Comparison of ENCODE assay signal across 8 mouse cellular contexts in genomic region chr7:19523017-19523756, GRCm38 (mm10). TPM values are rescaled to one million over a fixed set of nuclear protein-coding genes. Genes with fewer than 3 reads are reported as not detected.
DNase-seq lines count a peak whose midpoint lies in the region; ATAC-seq lines count a peak whose summit lies in the region.

No protein-coding gene starts in this region.

- intact Hi-C loops in gastrocnemius, postnatal 14 days (cut with DNase I; ENCODE audit: low total_unique reads) = no loop called here

- DNase-seq in frontal cortex, postnatal 25 days (ENCODE audit: low spot score in 2 of 2) = no peak
- peak; percentile 29 for DNase-seq in right cerebral cortex, postnatal 25 days
- DNase-seq in right cerebral cortex, postnatal 4 days = no peak
- DNase-seq in induced T-regulatory cell, adult 2 months (ENCODE audit: low read depth) = peak; percentile 32
- no peak for DNase-seq in gastrocnemius, postnatal 14 days
- no peak for DNase-seq in left cerebral cortex, adult 11 months (ENCODE audit: low spot score)

- WGBS in neural tube, embryonic 13.5 days = 13% methylated on average over 72 of the region's 72 CpGs

- H3K27ac ChIP-seq in neural tube, embryonic 13.5 days (replicated peaks) = no peak overlapping the region

- peak overlapping the region; percentile 67 for H3K9ac ChIP-seq in neural tube, embryonic 13.5 days

- H3K4me2 ChIP-seq in neural tube, embryonic 13.5 days = peak overlapping the region; percentile 72

- H3K4me1 ChIP-seq in neural tube, embryonic 13.5 days (replicated peaks) = peaks cover 33% of the 10 kb centered on the region

- H3K4me3 ChIP-seq in neural tube, embryonic 13.5 days = peak overlapping the region; percentile 38

- 0 out of 2 replicates have a peak, but pooled peaks have one; percentile 12 for ATAC-seq in frontal cortex, adult (ENCODE audit: low TSS enrichment)
- no peak for ATAC-seq in neural tube, embryonic 13.5 days (ENCODE audit: low read depth)

- peaks cover 78% of the 10 kb centered on the region for H3K27me3 ChIP-seq in neural tube, embryonic 13.5 days

- H3K36me3 ChIP-seq in neural tube, embryonic 13.5 days = no peaks in the 10 kb centered on the region

- H3K9me3 ChIP-seq in neural tube, embryonic 13.5 days = no peaks in the 10 kb centered on the region

RNA-seq across cellular contexts. Expression of gene Nkpd1, which starts 5.5 kb away (rescaled TPM):
- 0.14 TPM in 1 of 2 replicates, not detected in the other for polyA plus RNA-seq in neural tube, embryonic 13.5 days (2015; fragmentation: Nextera tagmentation; extraction: Ambion mirVana)
- total RNA-seq in gastrocnemius, postnatal 14 days (2021) = not detected

RNA-seq across cellular contexts. Expression of gene Trappc6a, which starts 15.0 kb away (rescaled TPM):
- 46.4 and 49.0 TPM in 2 replicates for polyA plus RNA-seq in neural tube, embryonic 13.5 days (2015; fragmentation: Nextera tagmentation; extraction: Ambion mirVana)
- 10 to 100 TPM; 19.9 to 20.0 TPM for total RNA-seq in gastrocnemius, postnatal 14 days (2021)

RNA-seq across cellular contexts. Expression of gene Bloc1s3, which starts 15.0 kb away (rescaled TPM):
- polyA plus RNA-seq in neural tube, embryonic 13.5 days (2015; fragmentation: Nextera tagmentation; extraction: Ambion mirVana) = 3.5 and 3.6 TPM in 2 replicates
- total RNA-seq in gastrocnemius, postnatal 14 days (2021) = 1 to 10 TPM; 1.7 to 2.1 TPM

RNA-seq across cellular contexts. Expression of gene Ppp1r37, which starts 39.7 kb away (rescaled TPM):
- 32.7 and 36.5 TPM in 2 replicates for polyA plus RNA-seq in neural tube, embryonic 13.5 days (2015; fragmentation: Nextera tagmentation; extraction: Ambion mirVana)
- total RNA-seq in gastrocnemius, postnatal 14 days (2021) = 10 to 100 TPM; 34.4 to 34.5 TPM

RNA-seq across cellular contexts. Expression of gene Zfp296, which starts 53.9 kb away (rescaled TPM):
- 0.40 TPM in 1 of 2 replicates, not detected in the other for polyA plus RNA-seq in neural tube, embryonic 13.5 days (2015; fragmentation: Nextera tagmentation; extraction: Ambion mirVana)
- under 1 TPM in 1 of 2 experiments, not detected in 1; 0.27 TPM for total RNA-seq in gastrocnemius, postnatal 14 days (2021)

Comparison
In these comparisons a context has a peak if more than half of its experiments do, and no peak if none do; other contexts are left out.
1. DNase-seq: peak in right cerebral cortex, postnatal 25 days (single experiment) and induced T-regulatory cell, adult 2 months (single experiment); none in frontal cortex, postnatal 25 days (0 of 2), right cerebral cortex, postnatal 4 days (single experiment), gastrocnemius, postnatal 14 days (single experiment) and left cerebral cortex, adult 11 months (single experiment).